In the genomic region with DNA sequence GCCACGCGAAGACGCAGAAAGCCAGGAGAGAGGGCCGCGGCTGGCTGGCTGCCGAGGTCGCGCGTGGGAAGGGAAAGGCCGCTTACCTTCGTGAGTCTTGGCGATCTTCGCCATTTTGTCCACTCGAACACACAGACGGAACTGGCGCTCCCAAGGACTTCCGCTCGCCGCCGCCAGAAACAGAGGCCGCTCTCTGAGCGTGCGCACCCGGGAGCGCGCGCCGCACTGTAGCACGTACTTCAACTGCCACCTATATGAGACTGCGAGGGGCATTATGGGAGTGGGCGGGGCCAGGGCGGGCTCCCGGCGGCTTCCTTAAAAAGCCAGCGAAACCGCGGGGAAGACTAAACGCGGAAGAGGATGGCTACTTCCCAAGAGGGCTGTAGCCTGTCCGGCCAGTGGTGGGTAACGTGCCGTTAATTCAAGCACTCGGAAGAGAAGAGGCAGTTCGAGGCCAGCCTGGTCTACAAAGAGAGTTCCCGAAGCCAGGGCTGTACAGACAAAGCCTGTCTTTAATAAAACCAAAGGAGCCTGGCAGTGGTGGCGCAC, we compare ENCODE assay signal across 8 mouse cellular contexts. TPM values are rescaled to one million over a fixed set of nuclear protein-coding genes. Genes with fewer than 3 reads are reported as not detected.
A peak's percentile ranks its signal among the peaks of the same experiment; 100 is the strongest.
DNase-seq lines count a peak whose midpoint lies in the region; ATAC-seq and TF ChIP-seq lines count a peak whose summit lies in the region.

A gene (minus strand): TSS at position 229 of the 549 bp plus-strand sequence.

- H3K4me2 ChIP-seq in embryonic facial prominence, embryonic 13.5 days: peak within 1 kb of the TSS; percentile 77
- H3K4me2 ChIP-seq in limb, embryonic 12.5 days: peak within 1 kb of the TSS; percentile 67
- H3K4me2 ChIP-seq in midbrain, embryonic 15.5 days: peak within 1 kb of the TSS; percentile 61

- H3K27ac ChIP-seq in embryonic facial prominence, embryonic 13.5 days: peak within 1 kb of the TSS; percentile 95
- H3K27ac ChIP-seq in kidney, adult 2 months (ENCODE audit: insufficient read depth, low read depth, low read length): peak within 1 kb of the TSS; percentile 99
- peak within 1 kb of the TSS; percentile 94 for H3K27ac ChIP-seq in limb, embryonic 12.5 days
- H3K27ac ChIP-seq in midbrain, embryonic 15.5 days: peak within 1 kb of the TSS; percentile 95
- H3K27ac ChIP-seq in spleen, adult 2 months (ENCODE audit: insufficient read depth, low read length): peak within 1 kb of the TSS; percentile 100

- TF ChIP-seq CTCF in kidney, adult 2 months (conservative IDR thresholded peaks at IDR 0.05; ENCODE audit: insufficient read depth, insufficient read length, low read depth, low read length): no peak
- no peak for TF ChIP-seq CTCF in spleen, adult 2 months (IDR thresholded peaks at IDR 0.05; ENCODE audit: extremely low read depth, insufficient read depth, insufficient read length, insufficient replicate concordance)

- TF ChIP-seq POLR2A in kidney, adult 2 months (IDR thresholded peaks at IDR 0.05; ENCODE audit: low read depth, low read length): peak; percentile 81
- peak; percentile 87 for TF ChIP-seq POLR2A in spleen, adult 2 months (IDR thresholded peaks at IDR 0.05; ENCODE audit: low read depth, low read length)

- H3K27me3 ChIP-seq in embryonic facial prominence, embryonic 13.5 days: no peaks in the 10 kb centered on the region
- H3K27me3 ChIP-seq in kidney, adult 2 months (replicated peaks; ENCODE audit: control insufficient read depth, insufficient read depth, low read length): no peaks in the 10 kb centered on the region
- H3K27me3 ChIP-seq in limb, embryonic 12.5 days: no peaks in the 10 kb centered on the region
- H3K27me3 ChIP-seq in midbrain, embryonic 15.5 days (replicated peaks): no peaks in the 10 kb centered on the region
- no peaks in the 10 kb centered on the region for H3K27me3 ChIP-seq in spleen, adult 2 months (ENCODE audit: control insufficient read depth, insufficient read depth, low read length)

- no peaks in the 10 kb centered on the region for H3K9me3 ChIP-seq in embryonic facial prominence, embryonic 13.5 days
- no peaks in the 10 kb centered on the region for H3K9me3 ChIP-seq in limb, embryonic 12.5 days
- H3K9me3 ChIP-seq in midbrain, embryonic 15.5 days: no peaks in the 10 kb centered on the region

- H3K4me3 ChIP-seq in embryonic facial prominence, embryonic 13.5 days: peak within 1 kb of the TSS; percentile 95
- H3K4me3 ChIP-seq in kidney, adult 2 months (ENCODE audit: insufficient read depth, low read depth, low read length): peak within 1 kb of the TSS; percentile 89
- peak within 1 kb of the TSS; percentile 94 for H3K4me3 ChIP-seq in limb, embryonic 12.5 days (replicated peaks)
- peak within 1 kb of the TSS; percentile 70 for H3K4me3 ChIP-seq in midbrain, embryonic 15.5 days
- peak within 1 kb of the TSS; percentile 98 for H3K4me3 ChIP-seq in spleen, adult 2 months (ENCODE audit: extremely low read depth, insufficient read depth, insufficient read length)

- DNase-seq in 3134 (ENCODE audit: extremely low read depth, insufficient read length, low spot score): peak; percentile 99
- peak; percentile 96 to 98 for DNase-seq in adrenal gland, postnatal 36 days
- DNase-seq in heart, adult 18-20 months: peak; percentile 97
- DNase-seq in kidney, adult 2 months: peak; percentile 98
- DNase-seq in spleen, adult 2 months (ENCODE audit: low read depth in 1 of 2, low spot score in 2 of 2): peak; percentile 91 to 95

- peak; percentile 98 for ATAC-seq in embryonic facial prominence, embryonic 13.5 days (ENCODE audit: insufficient number of reproducible peaks, insufficient read depth, low FRiP score, low TSS enrichment, low read depth)
- peak; percentile 97 for ATAC-seq in limb, embryonic 12.5 days (ENCODE audit: insufficient number of reproducible peaks, insufficient read depth, low FRiP score, low TSS enrichment, low read depth)
- ATAC-seq in midbrain, embryonic 15.5 days (replicated peaks): peak; percentile 99

- H3K9ac ChIP-seq in embryonic facial prominence, embryonic 13.5 days: peak within 1 kb of the TSS; percentile 100
- peak within 1 kb of the TSS; percentile 98 for H3K9ac ChIP-seq in limb, embryonic 12.5 days (replicated peaks)
- peak within 1 kb of the TSS; percentile 96 for H3K9ac ChIP-seq in midbrain, embryonic 15.5 days

- H3K4me1 ChIP-seq in embryonic facial prominence, embryonic 13.5 days: peaks cover 6% of the 10 kb centered on the region
- H3K4me1 ChIP-seq in kidney, adult 2 months (ENCODE audit: control insufficient read depth, insufficient read depth, low read length): peaks cover 7% of the 10 kb centered on the region; the same call in 1 of the 2 replicates
- H3K4me1 ChIP-seq in limb, embryonic 12.5 days (replicated peaks): peaks cover 5% of the 10 kb centered on the region; the same call in 1 of the 2 replicates
- H3K4me1 ChIP-seq in midbrain, embryonic 15.5 days: peaks cover 17% of the 10 kb centered on the region
- H3K4me1 ChIP-seq in spleen, adult 2 months (ENCODE audit: control insufficient read depth, insufficient read depth, insufficient read length): peaks cover 18% of the 10 kb centered on the region; the same call in 1 of the 2 replicates

- no peaks in the 10 kb centered on the region for H3K36me3 ChIP-seq in embryonic facial prominence, embryonic 13.5 days
- no peaks in the 10 kb centered on the region for H3K36me3 ChIP-seq in kidney, adult 2 months (ENCODE audit: control insufficient read depth, insufficient read depth, low read length)
- no peaks in the 10 kb centered on the region for H3K36me3 ChIP-seq in limb, embryonic 12.5 days
- H3K36me3 ChIP-seq in midbrain, embryonic 15.5 days (replicated peaks): no peaks in the 10 kb centered on the region
- no peaks in the 10 kb centered on the region for H3K36me3 ChIP-seq in spleen, adult 2 months (ENCODE audit: control insufficient read depth, insufficient read depth, low read length)

- WGBS in embryonic facial prominence, embryonic 13.5 days: 1% methylated on average over 46 of the region's 46 CpGs
- 2% methylated on average over 46 of the region's 46 CpGs for WGBS in kidney, adult 2 months
- WGBS in limb, embryonic 12.5 days: 1% methylated on average over 46 of the region's 46 CpGs
- 2% methylated on average over 46 of the region's 46 CpGs for WGBS in midbrain, embryonic 15.5 days
- 2% methylated on average over 46 of the region's 46 CpGs for WGBS in spleen, adult 2 months

RNA-seq across cellular contexts. Expression of the gene that starts here (rescaled TPM):
- 100 to 1,000 TPM; 139 to 141 TPM for total RNA-seq in adrenal gland, postnatal 36 days (2021)
- 339 and 381 TPM in 2 replicates for polyA plus RNA-seq in embryonic facial prominence, embryonic 13.5 days (2015; fragmentation: Nextera tagmentation; extraction: Ambion mirVana)
- total RNA-seq in heart, adult 18-20 months (2021): 10 to 100 TPM; 66.1 to 77.2 TPM
- 24.3 and 33.6 TPM in 2 replicates for polyA plus RNA-seq in kidney, adult 2 months (2012; rRNA removed)
- polyA plus RNA-seq in limb, embryonic 12.5 days (2016; fragmentation: Nextera tagmentation; extraction: Ambion mirVana): 337 and 360 TPM in 2 replicates
- 287 and 305 TPM in 2 replicates for polyA plus RNA-seq in midbrain, embryonic 15.5 days (2015; fragmentation: Nextera tagmentation; extraction: Ambion mirVana)
- polyA plus RNA-seq in spleen, adult 2 months (2012; rRNA removed): 35.5 and 39.0 TPM in 2 replicates

Comparison
In these comparisons a context has a peak if more than half of its experiments do, and no peak if none do; other contexts are left out.
1. Peak in every context shown above with its lines: DNase-seq, ATAC-seq, H3K4me3 ChIP-seq and H3K27ac ChIP-seq.